Comparison of ENCODE assay signal across 12 mouse cellular contexts in genomic region chr4:122999263-122999691, GRCm38 (mm10). TPM values are rescaled to one million over a fixed set of nuclear protein-coding genes. Genes with fewer than 3 reads are reported as not detected.
A peak's percentile ranks its signal among the peaks of the same experiment; 100 is the strongest.
DNase-seq lines count a peak whose midpoint lies in the region; ATAC-seq lines count a peak whose summit lies in the region.
"Had no signal": no experiment of that assay in that cellular context is flagged by ENCODE, and none has a peak within 500 bp of the region (broad histone marks: within the 10 kb centered on the region; RNA-seq: fewer than 3 reads in every experiment).

No protein-coding gene starts in this region.

- no peaks in the 10 kb centered on the region for H3K9me3 ChIP-seq in liver, embryonic 11.5 days (ENCODE audit: control insufficient read depth, low read length)
- H3K9me3 ChIP-seq in forebrain, embryonic 13.5 days (replicated peaks): no peaks in the 10 kb centered on the region
- H3K9me3 ChIP-seq in limb, embryonic 15.5 days: no peaks in the 10 kb centered on the region
- no peaks in the 10 kb centered on the region for H3K9me3 ChIP-seq in stomach, embryonic 15.5 days
- H3K9me3 ChIP-seq: liver, embryonic 15.5 days had no signal

- H3K9ac ChIP-seq in liver, embryonic 11.5 days (ENCODE audit: low read depth, low read length): no peak overlapping the region
- H3K9ac ChIP-seq in forebrain, embryonic 13.5 days: peak overlapping the region; percentile 67
- no peak overlapping the region for H3K9ac ChIP-seq in limb, embryonic 15.5 days
- no peak overlapping the region for H3K9ac ChIP-seq in stomach, embryonic 15.5 days
- H3K9ac ChIP-seq: liver, embryonic 15.5 days had no signal

- H3K27ac ChIP-seq in liver, embryonic 11.5 days (ENCODE audit: low read depth, low read length): no peak overlapping the region
- H3K27ac ChIP-seq in forebrain, embryonic 13.5 days: peak overlapping the region; percentile 93
- no peak overlapping the region for H3K27ac ChIP-seq in limb, embryonic 15.5 days
- no peak overlapping the region for H3K27ac ChIP-seq in stomach, embryonic 15.5 days
- H3K27ac ChIP-seq: liver, embryonic 15.5 days had no signal

- no peak for ATAC-seq in liver, embryonic 11.5 days (replicated peaks; ENCODE audit: low FRiP score)
- ATAC-seq in forebrain, embryonic 13.5 days: no peak; the same call in 1 of the 2 replicates
- no peak for ATAC-seq in limb, embryonic 15.5 days (ENCODE audit: insufficient number of reproducible peaks, low FRiP score, low TSS enrichment, low read depth)
- ATAC-seq in stomach, embryonic 15.5 days (ENCODE audit: insufficient read depth, low FRiP score, low read depth): no peak
- no peak for ATAC-seq in erythroblast, adult 5-6 weeks (replicated peaks; ENCODE audit: low FRiP score, poor library complexity, severe bottlenecking)

- H3K27me3 ChIP-seq in liver, embryonic 11.5 days (replicated peaks; ENCODE audit: control insufficient read depth, insufficient read depth, low read length): peaks cover 54% of the 10 kb centered on the region
- H3K27me3 ChIP-seq in forebrain, embryonic 13.5 days: no peaks in the 10 kb centered on the region
- no peaks in the 10 kb centered on the region; the same call in 1 of the 2 replicates for H3K27me3 ChIP-seq in limb, embryonic 15.5 days
- peaks cover 7% of the 10 kb centered on the region; the same call in 1 of the 2 replicates for H3K27me3 ChIP-seq in stomach, embryonic 15.5 days (replicated peaks)

- H3K4me3 ChIP-seq in liver, embryonic 11.5 days (ENCODE audit: low read depth, low read length): no peak overlapping the region
- peak overlapping the region; percentile 94 for H3K4me3 ChIP-seq in forebrain, embryonic 13.5 days
- H3K4me3 ChIP-seq in limb, embryonic 15.5 days: peak overlapping the region; percentile 12; the same call in 1 of the 2 replicates
- H3K4me3 ChIP-seq in stomach, embryonic 15.5 days (replicated peaks): 0 out of 2 replicates have a peak overlapping the region, but pooled peaks have one; percentile 77
- H3K4me3 ChIP-seq: liver, embryonic 15.5 days had no signal

- peak overlapping the region; percentile 42 for H3K4me2 ChIP-seq in liver, embryonic 11.5 days
- peak overlapping the region; percentile 84 for H3K4me2 ChIP-seq in forebrain, embryonic 13.5 days
- peak overlapping the region; percentile 19 for H3K4me2 ChIP-seq in limb, embryonic 15.5 days
- H3K4me2 ChIP-seq in stomach, embryonic 15.5 days: peak overlapping the region; percentile 98

- H3K36me3 ChIP-seq in liver, embryonic 11.5 days (ENCODE audit: control insufficient read depth, insufficient read depth, low read length): no peaks in the 10 kb centered on the region
- H3K36me3 ChIP-seq in forebrain, embryonic 13.5 days (ENCODE audit: poor library complexity, severe bottlenecking): peaks cover 36% of the 10 kb centered on the region
- H3K36me3 ChIP-seq in limb, embryonic 15.5 days: peaks cover 5% of the 10 kb centered on the region; the same call in 1 of the 2 replicates
- no peaks in the 10 kb centered on the region for H3K36me3 ChIP-seq in stomach, embryonic 15.5 days
- H3K36me3 ChIP-seq: liver, embryonic 15.5 days had no signal

- H3K4me1 ChIP-seq in liver, embryonic 11.5 days (replicated peaks; ENCODE audit: control insufficient read depth, insufficient read depth, low read length): no peaks in the 10 kb centered on the region; the same call in none of the 2 replicates
- H3K4me1 ChIP-seq in forebrain, embryonic 13.5 days: peaks cover 63% of the 10 kb centered on the region
- peaks cover 33% of the 10 kb centered on the region for H3K4me1 ChIP-seq in limb, embryonic 15.5 days
- H3K4me1 ChIP-seq in stomach, embryonic 15.5 days: peaks cover 12% of the 10 kb centered on the region; the same call in 1 of the 2 replicates

- no peak for DNase-seq in liver, embryonic 11.5 days (ENCODE audit: low spot score)
- DNase-seq in liver: no peak
- no peak for DNase-seq in frontal cortex, adult 2 months (ENCODE audit: extremely low spot score in 1 of 2, low spot score in 1 of 2)
- no peak for DNase-seq in right cerebral cortex, postnatal 36 days (ENCODE audit: low spot score in 2 of 2)
- DNase-seq: cerebellum, adult 9-10 months; gastrocnemius, postnatal 36 days; kidney, adult 9 months had no signal

- 25% methylated on average over 4 of the region's 4 CpGs for WGBS in liver, embryonic 11.5 days
- 2% methylated on average over 4 of the region's 4 CpGs for WGBS in forebrain, embryonic 13.5 days
- 24% methylated on average over 4 of the region's 4 CpGs for WGBS in limb, embryonic 15.5 days
- 28% methylated on average over 4 of the region's 4 CpGs for WGBS in stomach, embryonic 15.5 days

RNA-seq across cellular contexts. Expression of gene Mycl, which starts 3.8 kb away (rescaled TPM):
- 3.1 and 4.0 TPM in 2 replicates for polyA plus RNA-seq in liver, embryonic 11.5 days (2014; fragmentation: Nextera tagmentation; extraction: Ambion mirVana)
- 59.3 and 63.3 TPM in 2 replicates for polyA plus RNA-seq in forebrain, embryonic 13.5 days (2015; fragmentation: Nextera tagmentation; extraction: Ambion mirVana)
- 25.2 and 29.5 TPM in 2 replicates for polyA plus RNA-seq in limb, embryonic 15.5 days (2015; fragmentation: Nextera tagmentation; extraction: Ambion mirVana)
- polyA plus RNA-seq in stomach, embryonic 15.5 days (2015; fragmentation: Nextera tagmentation; extraction: Ambion mirVana): 20.6 and 21.3 TPM in 2 replicates
- 10.0 and 12.0 TPM in 2 replicates for polyA plus RNA-seq in frontal cortex, adult 2 months (2012; rRNA removed)
- total RNA-seq in erythroblast, adult 5-6 weeks (2015; ENCODE audit: low replicate concordance): 1.7 TPM in 1 of 2 replicates, not detected in the other
- 0.56 and 2.5 TPM in 2 replicates for total RNA-seq in erythroblast, adult 5-6 weeks (2017; ENCODE audit: low replicate concordance)

RNA-seq across cellular contexts. Expression of gene Trit1, which starts 17.1 kb away (rescaled TPM):
- 17.2 and 17.5 TPM in 2 replicates for polyA plus RNA-seq in liver, embryonic 11.5 days (2014; fragmentation: Nextera tagmentation; extraction: Ambion mirVana)
- polyA plus RNA-seq in forebrain, embryonic 13.5 days (2015; fragmentation: Nextera tagmentation; extraction: Ambion mirVana): 26.0 and 31.9 TPM in 2 replicates
- polyA plus RNA-seq in limb, embryonic 15.5 days (2015; fragmentation: Nextera tagmentation; extraction: Ambion mirVana): 20.9 and 21.3 TPM in 2 replicates
- 18.3 and 20.4 TPM in 2 replicates for polyA plus RNA-seq in stomach, embryonic 15.5 days (2015; fragmentation: Nextera tagmentation; extraction: Ambion mirVana)
- 17.7 and 18.2 TPM in 2 replicates for polyA plus RNA-seq in frontal cortex, adult 2 months (2012; rRNA removed)
- 3.5 and 5.0 TPM in 2 replicates for total RNA-seq in erythroblast, adult 5-6 weeks (2015; ENCODE audit: low replicate concordance)
- total RNA-seq in erythroblast, adult 5-6 weeks (2017; ENCODE audit: low replicate concordance): 2.0 and 3.2 TPM in 2 replicates

RNA-seq across cellular contexts. Expression of gene Mfsd2a, which starts 38.3 kb away (rescaled TPM):
- 0.64 and 0.68 TPM in 2 replicates for polyA plus RNA-seq in liver, embryonic 11.5 days (2014; fragmentation: Nextera tagmentation; extraction: Ambion mirVana)
- polyA plus RNA-seq in forebrain, embryonic 13.5 days (2015; fragmentation: Nextera tagmentation; extraction: Ambion mirVana): 26.7 and 28.2 TPM in 2 replicates
- 16.0 and 18.3 TPM in 2 replicates for polyA plus RNA-seq in limb, embryonic 15.5 days (2015; fragmentation: Nextera tagmentation; extraction: Ambion mirVana)
- 2.7 and 4.1 TPM in 2 replicates for polyA plus RNA-seq in stomach, embryonic 15.5 days (2015; fragmentation: Nextera tagmentation; extraction: Ambion mirVana)
- 40.7 and 40.8 TPM in 2 replicates for polyA plus RNA-seq in frontal cortex, adult 2 months (2012; rRNA removed)
- not detected in 2 replicates for total RNA-seq in erythroblast, adult 5-6 weeks (2015; ENCODE audit: low replicate concordance)
- not detected in 2 replicates for total RNA-seq in erythroblast, adult 5-6 weeks (2017; ENCODE audit: low replicate concordance)

Comparison
In these comparisons a context has a peak if more than half of its experiments do, and no peak if none do; other contexts are left out.
1. H3K4me2 ChIP-seq: peak in every context shown above with its lines; median percentile 98 in stomach, embryonic 15.5 days; 84 in forebrain, embryonic 13.5 days; 42 in liver, embryonic 11.5 days; 19 in limb, embryonic 15.5 days.